Mouse (Mus musculus) heart, postnatal 36 days (tissue): ENCODE measurements around the gene Slc34a3. TPM values are rescaled to one million over a fixed set of nuclear protein-coding genes. Genes with fewer than 3 reads are reported as not detected.

ENCODE experiments used
- DNase-seq, 2 experiments: peaks; one replicate each; pipeline ENCODE4 v3.0.0; 2021 to 2022
- intact Hi-C: fragments of 180-260 bp; cut with DNase I; formaldehyde crosslinking; loops from one replicate; pipeline ENCODE4 v1.15.1; 2025
- total RNA-seq, 2 experiments: library from RNA; stranded (reverse); gene quantifications; 2 replicates each; pipeline ENCODE4 v1.2.3; 2021

The Slc34a3 gene
- total RNA-seq, 2 experiments from 2014 or later = not detected

DNA sequence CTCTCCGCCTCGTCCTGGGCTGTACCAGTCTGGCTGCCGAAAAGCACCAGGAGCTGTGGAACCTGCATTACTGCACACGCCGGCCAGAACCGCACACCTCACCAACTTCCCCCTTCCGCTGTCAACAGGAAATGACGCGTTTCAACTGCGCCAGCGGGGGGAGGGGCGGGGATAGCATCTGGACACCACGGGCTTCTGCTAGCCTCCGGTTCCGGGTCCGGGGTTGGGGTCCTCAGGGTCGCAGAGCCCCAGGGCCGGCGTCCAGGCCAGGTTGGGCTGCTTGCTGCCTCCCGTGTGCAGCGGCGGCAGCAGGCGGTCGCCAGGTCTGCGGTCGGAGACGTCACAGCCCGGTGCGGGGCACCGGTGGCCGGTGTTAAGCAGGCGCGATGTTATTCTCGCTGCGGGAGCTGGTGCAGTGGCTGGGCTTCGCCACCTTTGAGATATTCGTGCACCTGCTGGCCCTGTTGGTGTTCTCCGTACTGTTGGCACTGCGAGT is 21.2 kb upstream of the Slc34a3 start, which contains the start of gene Tmem203:
TSS of gene Tmem203 (plus strand) at position 156 of the 496 bp plus-strand sequence.
- intact Hi-C loops = loop anchor here (1.0 to 2.0 kb wide), 4 partner anchors 17 to 77 kb away; partner anchors contain the start of genes Anapc2, Man1b1 and Ssna1
- DNase-seq = peak; percentile 90

- intact Hi-C loops = no loop called here
- no peak for DNase-seq
These were observed 18.2 kb upstream of the Slc34a3 start for GRCm38 (mm10) chr2:25252331-25252730.

DNA sequence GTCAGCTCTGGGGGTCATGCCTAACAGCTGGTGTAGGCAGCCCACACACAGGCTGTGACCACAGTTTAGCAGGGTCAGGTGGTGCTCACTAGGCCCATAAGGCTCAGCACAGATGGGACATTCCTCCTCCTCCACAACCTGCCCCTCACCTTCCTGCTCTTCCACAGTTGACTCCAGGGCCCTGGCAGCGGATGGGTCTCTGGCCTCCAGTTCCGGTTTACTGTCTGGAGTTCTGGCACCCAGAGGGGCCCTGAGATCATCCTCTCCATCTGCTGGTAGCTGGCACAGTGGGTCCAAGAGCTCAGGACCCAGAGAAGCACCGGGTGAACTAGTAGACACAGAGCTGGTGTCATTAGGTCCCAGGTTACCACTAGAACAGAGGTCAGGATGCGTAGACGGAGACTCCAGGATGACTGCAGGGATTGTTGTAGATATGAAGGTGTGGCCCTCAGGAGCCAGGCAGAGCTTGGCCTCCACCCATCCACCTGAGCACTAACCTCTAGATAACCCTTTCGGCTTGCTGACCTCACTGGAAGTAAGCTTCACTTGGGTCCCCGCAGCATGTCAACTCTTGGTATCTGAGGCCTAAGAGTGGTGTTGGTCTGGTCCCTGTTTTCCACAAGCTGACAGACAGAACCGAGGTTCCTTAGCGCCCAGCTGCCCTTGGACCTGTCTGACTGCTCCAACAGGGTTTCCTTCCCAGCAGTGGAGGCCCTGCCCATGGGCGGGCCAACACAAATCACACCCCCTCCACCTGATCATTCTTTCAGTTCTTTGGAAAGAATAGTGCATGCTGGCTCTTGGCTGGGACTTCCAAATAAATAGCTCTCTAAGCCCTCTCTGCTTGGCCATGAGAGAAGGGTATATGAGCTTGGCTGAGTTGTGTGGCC is 12.3 kb upstream of the Slc34a3 start, which contains the start of gene AL732309.1:
TSS of gene AL732309.1 (minus strand) at position 681 of the 890 bp plus-strand sequence.
- intact Hi-C loops = no loop called here
- DNase-seq = no peak

GRCm38 (mm10) chr2:25244144-25244543 is 10.0 kb upstream of the Slc34a3 start:
- intact Hi-C loops = no loop called here
- no peak for DNase-seq

DNA sequence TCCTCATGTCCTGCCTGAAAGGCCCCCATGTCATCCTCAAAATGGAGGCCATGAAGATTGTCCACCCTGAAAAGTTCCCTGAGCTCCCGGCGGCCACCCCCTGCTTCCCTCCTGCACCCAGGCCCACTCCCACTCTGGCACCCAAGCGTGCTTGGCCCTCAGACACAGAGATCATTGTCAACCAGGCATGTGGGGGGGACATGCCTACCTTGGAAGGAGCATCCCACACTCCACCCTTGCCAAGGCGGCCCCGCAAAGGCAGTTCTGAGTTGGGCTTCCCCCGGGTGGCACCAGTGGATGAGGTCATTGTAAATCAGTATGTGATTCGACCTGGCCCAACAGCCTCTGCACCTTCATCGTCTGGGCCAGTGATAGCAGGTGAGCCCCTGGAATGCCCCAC is 9.2 kb upstream of the Slc34a3 start:
- DNase-seq = no peak
- intact Hi-C loops = no loop called here

DNA sequence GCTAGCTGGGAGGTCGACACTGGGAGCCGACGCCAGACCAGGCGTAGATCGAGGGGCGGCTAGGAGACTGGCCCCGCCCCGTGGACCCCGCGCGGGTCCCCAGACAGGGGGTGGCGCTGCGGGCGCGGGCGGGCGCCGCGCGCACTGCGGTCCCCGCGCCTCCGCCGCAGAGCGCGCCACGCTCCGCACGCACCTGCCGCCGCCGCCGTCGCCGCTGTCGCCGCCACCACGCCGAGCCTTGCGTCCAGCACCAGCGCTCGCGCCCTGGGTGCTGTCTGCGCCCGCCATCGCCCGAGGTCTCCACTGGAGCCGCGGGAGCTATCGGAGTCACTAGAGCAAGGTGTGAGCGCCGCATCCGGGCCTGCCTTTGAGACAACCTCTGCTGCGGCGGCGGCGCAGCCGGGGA is 7.9 kb upstream of the Slc34a3 start, which contains the start of the genes Rnf208 and Cysrt1:
TSS of gene Rnf208 (plus strand) at position 155 of the 406 bp plus-strand sequence.
TSS of gene Cysrt1 (minus strand) at position 352 of the 406 bp plus-strand sequence.
- no peak for DNase-seq

GRCm38 (mm10) chr2:25241438-25241775 is 7.2 kb upstream of the Slc34a3 start:
- no peak for DNase-seq
- intact Hi-C loops = no loop called here

More for the DNA sequence above, 7.9 kb upstream of the Slc34a3 start, which contains the start of the genes Rnf208 and Cysrt1:
- intact Hi-C loops = no loop called here

DNA sequence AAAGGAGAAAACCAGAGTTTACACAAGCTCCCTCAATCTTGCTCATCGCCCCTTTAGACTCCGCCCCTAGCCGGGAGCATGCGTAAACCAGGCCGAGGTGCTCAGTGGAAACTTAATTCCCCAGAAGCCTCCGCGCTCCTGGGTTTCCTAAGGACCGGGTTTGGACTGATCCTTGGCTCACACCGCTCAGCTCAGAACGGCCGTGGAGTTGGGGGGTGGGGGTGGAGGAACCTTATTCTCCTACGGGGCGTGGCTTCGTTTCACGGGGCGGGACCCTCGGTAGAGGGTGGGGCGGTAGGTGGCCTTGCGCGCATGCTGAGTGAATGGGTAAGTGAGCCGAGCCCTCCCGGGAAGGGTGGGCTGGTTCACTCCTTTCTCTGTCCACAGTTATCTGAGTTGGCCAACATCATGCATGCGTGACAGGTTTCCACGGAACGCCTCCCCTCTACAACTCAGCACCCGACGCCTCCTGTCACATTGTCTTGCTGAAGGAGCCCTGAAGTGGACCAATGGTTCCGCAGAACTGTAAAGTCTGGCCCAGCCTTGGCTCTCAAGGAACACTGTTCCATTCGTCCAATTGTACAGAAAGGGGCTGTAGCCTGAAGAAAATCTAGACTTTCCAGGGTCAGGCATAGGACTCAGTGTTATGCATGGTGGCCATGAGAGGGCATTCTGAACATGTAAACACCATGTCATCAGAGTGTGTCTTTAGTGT is 6.7 kb upstream of the Slc34a3 start:
- DNase-seq = peak in 1 of 2 experiments; percentile 56

DNA sequence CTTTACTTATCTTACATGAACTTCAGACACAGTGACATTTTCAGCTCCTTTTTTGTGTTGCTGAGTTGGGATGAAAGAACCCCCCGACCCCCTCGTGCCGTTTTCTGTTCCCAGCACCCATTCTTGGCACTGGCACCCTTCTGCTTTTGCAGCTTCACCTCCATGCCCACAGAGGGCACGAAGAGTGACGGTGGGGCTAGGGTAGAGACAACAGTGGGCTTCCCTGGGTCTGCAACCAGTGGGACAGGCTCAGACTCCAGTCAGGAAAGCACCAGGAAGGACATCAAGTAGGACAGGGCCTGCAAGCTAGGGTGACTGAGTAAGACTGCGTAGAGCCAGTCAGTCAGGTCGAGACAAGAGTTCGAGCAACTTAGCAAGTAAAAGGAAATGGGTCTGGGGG is 6.1 kb upstream of the Slc34a3 start:
- intact Hi-C loops = no loop called here
- no peak for DNase-seq

More for the DNA sequence above, 6.7 kb upstream of the Slc34a3 start:
- intact Hi-C loops = no loop called here

DNA sequence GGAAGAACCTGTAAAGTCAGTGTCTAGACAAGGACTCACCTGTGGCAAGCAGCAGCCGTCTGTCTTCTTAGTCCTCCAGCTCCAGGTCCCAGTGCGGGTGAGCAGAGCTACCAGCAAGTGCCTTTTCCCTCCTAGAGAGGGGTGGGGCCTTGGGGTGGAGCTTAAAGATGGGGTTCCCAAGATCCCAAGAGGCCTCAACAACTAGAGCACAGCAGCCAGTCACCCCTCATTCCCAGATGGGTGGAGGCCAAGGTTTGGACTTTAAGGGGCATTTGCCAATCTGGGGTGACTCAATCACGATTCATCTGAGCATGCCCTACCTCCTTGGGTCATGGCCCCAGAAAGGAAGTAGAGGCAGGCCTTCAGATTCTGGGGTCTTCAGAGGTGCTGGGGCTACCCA is 5.6 kb upstream of the Slc34a3 start:
- intact Hi-C loops = no loop called here

GRCm38 (mm10) chr2:25238106-25238505 is 3.9 kb upstream of the Slc34a3 start:
- DNase-seq = no peak
- intact Hi-C loops = no loop called here

More for the DNA sequence above, 5.6 kb upstream of the Slc34a3 start:
- DNase-seq = no peak

DNA sequence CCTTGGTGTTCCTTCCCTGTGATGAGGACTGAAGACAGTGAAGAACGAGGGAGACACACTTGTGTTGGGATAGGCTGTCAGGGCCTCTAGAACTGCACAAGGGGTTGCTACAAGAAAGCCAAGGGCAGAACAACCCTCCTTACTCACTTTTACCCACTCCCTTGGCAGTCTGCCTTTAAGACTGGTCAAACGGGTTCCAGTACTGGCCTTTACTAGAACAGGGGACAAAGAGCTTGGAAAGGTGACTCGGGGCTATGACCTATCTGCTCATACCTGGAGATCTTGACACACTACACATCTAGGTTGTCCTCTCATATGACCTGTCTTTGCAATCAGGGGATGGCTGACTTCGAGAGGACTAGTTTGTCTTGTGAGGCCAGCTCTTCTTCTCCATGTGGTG is 3.4 kb upstream of the Slc34a3 start:
- intact Hi-C loops = no loop called here
- DNase-seq = no peak

- intact Hi-C loops = no loop called here
- no peak for DNase-seq
These were observed 2.5 kb upstream of the Slc34a3 start, which contains the start of gene Rnf224 for GRCm38 (mm10) chr2:25236614-25237013. TSS of gene Rnf224 (minus strand) at chr2:25236787.

DNA sequence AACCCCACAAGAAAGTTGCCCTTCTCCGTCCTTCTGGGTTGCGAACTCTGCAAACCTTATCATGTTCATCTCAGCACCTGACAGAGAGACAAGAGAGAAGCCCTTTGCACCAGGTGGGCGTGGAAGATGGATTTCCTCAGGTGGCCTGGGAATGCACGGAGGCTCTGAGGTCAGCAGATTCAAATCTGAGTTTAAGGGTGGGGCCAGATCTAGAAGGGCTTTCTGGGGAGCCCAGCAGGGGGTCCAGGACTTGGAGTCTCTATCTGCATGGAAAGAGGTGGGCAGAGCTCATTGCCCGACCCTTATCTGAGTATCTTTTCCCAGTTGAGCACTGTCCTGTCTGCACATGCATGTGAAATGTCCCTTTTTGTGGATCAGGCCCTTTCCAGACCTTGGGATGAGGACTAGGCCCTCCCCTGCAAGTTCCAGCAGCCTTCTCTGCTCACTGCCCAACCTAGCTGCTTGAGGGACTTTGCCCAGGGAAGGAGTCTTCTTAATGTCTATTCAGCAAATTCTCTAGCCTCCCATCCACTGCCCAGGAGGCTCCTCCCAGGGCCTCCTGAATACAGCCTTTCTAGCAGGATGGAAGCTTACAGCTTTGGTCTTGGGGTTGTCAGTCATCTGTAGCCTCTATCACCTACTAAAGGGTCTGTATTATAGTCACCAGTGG is 522 bp upstream of the Slc34a3 start:
- intact Hi-C loops = no loop called here

GRCm38 (mm10) chr2:25233421-25233820 is 743 bp downstream of the Slc34a3 start:
- DNase-seq = no peak
- intact Hi-C loops = no loop called here

More for the DNA sequence above, 522 bp upstream of the Slc34a3 start:
- DNase-seq = no peak

- no peak for DNase-seq
- intact Hi-C loops = no loop called here
These were observed 3.1 kb downstream of the Slc34a3 start for GRCm38 (mm10) chr2:25231038-25231437.

DNA sequence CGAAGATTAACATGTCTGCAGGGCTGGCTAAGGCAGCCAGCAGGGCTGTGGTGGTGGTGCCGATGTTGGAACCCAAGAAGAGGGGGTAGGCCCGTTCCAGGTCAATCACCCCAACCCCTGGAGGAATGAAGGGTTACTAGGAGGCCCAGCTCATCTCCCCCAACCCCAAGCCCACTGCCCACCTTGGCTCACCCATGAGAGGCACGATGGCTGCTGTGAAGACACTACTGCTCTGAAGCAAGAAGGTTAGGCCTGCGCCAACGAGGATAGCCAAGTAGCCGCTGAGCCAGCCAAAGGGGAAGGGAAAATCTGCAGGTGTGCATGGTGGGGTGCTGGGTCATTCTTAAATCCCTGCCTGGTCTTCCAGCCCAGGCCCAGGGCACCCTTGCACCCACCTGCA is 3.6 kb downstream of the Slc34a3 start:
- intact Hi-C loops = no loop called here
- no peak for DNase-seq

DNA sequence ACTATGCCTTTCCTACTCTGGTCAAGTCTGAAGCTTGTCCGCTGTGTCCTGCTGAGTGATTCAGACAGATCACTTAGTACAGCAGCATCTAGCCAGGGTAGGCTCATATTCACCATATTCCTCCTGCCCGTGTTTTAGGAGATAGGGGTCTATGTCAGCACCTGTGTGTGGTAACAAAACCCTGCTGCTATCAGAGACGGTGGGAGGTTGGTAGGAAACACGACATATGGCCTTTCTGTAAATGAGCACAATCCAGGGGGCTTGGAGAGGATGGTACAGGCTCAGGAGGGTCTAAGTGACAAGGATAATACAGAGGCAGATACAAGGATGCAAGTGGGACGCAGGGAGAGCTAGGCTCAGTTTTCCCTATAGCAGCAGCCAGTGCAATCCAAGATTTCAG is 4.6 kb downstream of the Slc34a3 start:
- no peak for DNase-seq
- intact Hi-C loops = loop anchor here (2.0 to 5.0 kb wide), 3 partner anchors 25 to 103 kb away; partner anchors contain the start of gene Tmem203

- DNase-seq = no peak
- intact Hi-C loops = loop anchor here (1.0 to 5.0 kb wide), 5 partner anchors 26 to 102 kb away; partner anchors contain the start of gene Tmem203
These were observed 5.1 kb downstream of the Slc34a3 start for GRCm38 (mm10) chr2:25228995-25229530.

GRCm38 (mm10) chr2:25228431-25228889 is 5.7 kb downstream of the Slc34a3 start:
- intact Hi-C loops = loop anchor here (1.0 to 5.0 kb wide), 5 partner anchors 26 to 102 kb away; partner anchors contain the start of gene Tmem203
- peak; percentile 85 to 88 for DNase-seq
